Mouse (Mus musculus) activated CD4-positive, CD25-positive, alpha-beta regulatory T cell, adult 4 months (primary cell): ENCODE results near the gene Zmiz2. TPM values are rescaled to one million over a fixed set of nuclear protein-coding genes. Genes with fewer than 3 reads are reported as not detected.
"Not testable (repeated sequence)": the region's sequence is repeated elsewhere in the genome, so short reads cannot be mapped to it uniquely, and the experiment has no call there.

Experiments used
- ATAC-seq: one replicate; pipeline ENCODE4 v1.8.0; 2017
- polyA plus RNA-seq, 2 experiments: library from polyadenylated mRNA; unstranded; fragments of 100-300 nt; shearing (Covaris generic); gene quantifications; one replicate each; pipeline ENCODE4 v1.2.1; 2017

Gene Zmiz2
- polyA plus RNA-seq, result 10 to 100 TPM; 42.3 to 51.7 TPM

- peak; percentile 58 for ATAC-seq
Observed at GRCm38 (mm10) chr11:6388726-6389413, at the start of gene Zmiz2. Gene Zmiz2 (plus strand): TSS chr11:6389074.

- ATAC-seq, result no peak
Observed at GRCm38 (mm10) chr11:6345956-6346355, 42.9 kb upstream of the Zmiz2 start.

- ATAC-seq, result no peak
Observed at GRCm38 (mm10) chr11:6346966-6347365, 41.9 kb upstream of the Zmiz2 start.

GRCm38 (mm10) chr11:6348681-6349200, 40.1 kb upstream of the Zmiz2 start:
- no peak for ATAC-seq

GRCm38 (mm10) chr11:6349586-6349985, 39.3 kb upstream of the Zmiz2 start:
- ATAC-seq, result no peak

GRCm38 (mm10) chr11:6355106-6355505, 33.8 kb upstream of the Zmiz2 start:
- no peak for ATAC-seq

GRCm38 (mm10) chr11:6364581-6365275, 24.1 kb upstream of the Zmiz2 start:
- ATAC-seq, result no peak

GRCm38 (mm10) chr11:6365885-6366284, 23.0 kb upstream of the Zmiz2 start:
- peak; percentile 97 for ATAC-seq

GRCm38 (mm10) chr11:6366434-6366833, 22.4 kb upstream of the Zmiz2 start:
- no peak for ATAC-seq

- no peak for ATAC-seq
Observed at GRCm38 (mm10) chr11:6367156-6367555, 21.7 kb upstream of the Zmiz2 start.

GRCm38 (mm10) chr11:6367986-6368385, 20.9 kb upstream of the Zmiz2 start:
- ATAC-seq, result not testable (repeated sequence)

GRCm38 (mm10) chr11:6371376-6372155, 17.3 kb upstream of the Zmiz2 start:
- ATAC-seq, result no peak

- ATAC-seq, result no peak
Observed at GRCm38 (mm10) chr11:6372784-6373183, 16.1 kb upstream of the Zmiz2 start.

- no peak for ATAC-seq
Observed at GRCm38 (mm10) chr11:6380916-6381315, 8.0 kb upstream of the Zmiz2 start.

GRCm38 (mm10) chr11:6388126-6388725, 648 bp upstream of the Zmiz2 start:
- no peak for ATAC-seq

GRCm38 (mm10) chr11:6389483-6389921, 628 bp downstream of the Zmiz2 start:
- ATAC-seq, result no peak

- ATAC-seq, result no peak
Observed at GRCm38 (mm10) chr11:6390376-6391053, 1.6 kb downstream of the Zmiz2 start.

GRCm38 (mm10) chr11:6391516-6392276, 2.8 kb downstream of the Zmiz2 start:
- ATAC-seq, result peak; percentile 69

- no peak for ATAC-seq
Observed at GRCm38 (mm10) chr11:6392857-6393256, 4.0 kb downstream of the Zmiz2 start.

- no peak for ATAC-seq
Observed at GRCm38 (mm10) chr11:6393866-6394265, 5.0 kb downstream of the Zmiz2 start.

GRCm38 (mm10) chr11:6395565-6395964, 6.7 kb downstream of the Zmiz2 start:
- no peak for ATAC-seq
